Mouse (Mus musculus): Measurements from ENCODE around the gene Grb2. TPM values are rescaled to one million over a fixed set of nuclear protein-coding genes. Genes with fewer than 3 reads are reported as not detected.
A peak's percentile ranks its signal among the peaks of the same experiment; 100 is the strongest.

Gene Grb2
- polyA plus RNA-seq, 1 experiment = 42.4 TPM

DNA sequence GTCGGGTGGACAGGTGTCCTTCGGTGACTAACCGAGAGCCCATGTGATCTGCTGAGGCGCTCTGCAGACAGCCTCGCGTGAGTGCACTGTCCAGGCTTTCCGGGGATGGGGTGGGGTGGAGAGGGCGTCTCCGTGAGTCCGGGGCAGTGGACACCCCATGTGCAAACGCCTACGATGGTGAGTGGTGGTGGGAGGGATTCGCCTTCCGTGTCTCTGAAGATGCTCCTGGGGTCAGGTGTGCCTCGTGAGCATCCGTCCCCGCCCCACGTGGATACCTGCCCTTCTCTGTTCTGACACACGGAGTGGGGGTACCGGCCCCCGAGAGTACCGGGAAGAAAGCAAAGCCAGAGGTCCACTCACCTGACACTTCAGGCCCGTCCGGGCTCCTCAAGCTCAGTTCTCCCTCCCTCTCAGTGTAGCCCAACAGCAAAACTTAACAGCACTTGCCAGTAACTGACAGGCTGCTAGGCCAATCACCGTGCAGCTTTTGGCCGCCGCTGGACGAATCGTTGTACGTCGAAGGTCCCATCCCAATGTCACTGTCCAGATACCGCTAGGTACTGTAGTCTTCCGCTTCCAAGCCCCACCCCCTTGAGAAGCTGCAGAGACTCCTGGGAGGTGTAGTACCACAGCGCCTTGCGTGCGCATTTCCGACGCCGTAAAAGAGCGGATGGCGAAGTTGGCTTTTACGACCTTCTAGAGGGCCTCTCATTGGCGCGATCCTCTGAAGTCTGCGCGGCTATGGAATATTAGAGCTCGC is 80.5 kb downstream of the Grb2 start, which contains the start of gene Slc25a19:
Slc25a19 (minus strand) TSS at position 591 of the 760 bp plus-strand sequence.
- DNase-seq (ENCODE audit: low read depth) = peak; percentile 99

DNA sequence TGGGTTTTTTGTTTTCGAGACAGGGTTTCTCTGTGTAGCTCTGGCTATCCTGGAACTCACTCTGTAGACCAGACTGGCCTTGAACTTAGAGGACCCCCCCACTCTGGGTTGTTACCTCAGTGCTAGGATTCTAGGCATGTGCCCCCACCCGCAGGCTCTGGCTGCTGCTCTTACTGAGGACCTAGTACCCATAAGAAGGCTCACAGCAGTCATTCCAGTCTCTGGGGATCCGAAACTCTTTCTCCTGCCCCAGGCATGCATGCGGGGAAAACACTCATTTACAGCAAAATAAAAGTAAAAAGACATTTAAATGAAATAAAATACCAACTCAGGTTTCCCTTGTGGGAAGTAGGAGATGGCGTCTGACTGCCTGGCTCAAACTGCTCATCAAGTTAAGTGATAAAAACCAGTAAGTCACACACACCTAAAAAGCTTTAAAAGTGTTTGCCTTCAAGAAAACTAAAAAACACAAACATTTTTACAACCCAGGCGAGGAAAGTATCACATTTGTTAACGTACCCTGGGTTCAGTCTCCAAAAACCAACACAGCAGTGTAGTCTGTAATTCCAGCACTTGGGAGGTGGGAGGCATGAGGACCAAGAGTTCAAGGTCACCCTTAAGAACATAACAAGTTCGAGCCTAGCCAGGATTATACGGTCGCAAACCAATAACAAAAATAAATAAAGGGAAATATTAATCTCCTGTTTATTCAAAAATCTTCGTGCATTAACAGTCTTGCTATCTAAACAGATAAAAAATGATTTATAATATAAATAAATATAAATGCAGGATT is 81.4 kb downstream of the Grb2 start:
- DNase-seq (ENCODE audit: low read depth) = no peak

DNA sequence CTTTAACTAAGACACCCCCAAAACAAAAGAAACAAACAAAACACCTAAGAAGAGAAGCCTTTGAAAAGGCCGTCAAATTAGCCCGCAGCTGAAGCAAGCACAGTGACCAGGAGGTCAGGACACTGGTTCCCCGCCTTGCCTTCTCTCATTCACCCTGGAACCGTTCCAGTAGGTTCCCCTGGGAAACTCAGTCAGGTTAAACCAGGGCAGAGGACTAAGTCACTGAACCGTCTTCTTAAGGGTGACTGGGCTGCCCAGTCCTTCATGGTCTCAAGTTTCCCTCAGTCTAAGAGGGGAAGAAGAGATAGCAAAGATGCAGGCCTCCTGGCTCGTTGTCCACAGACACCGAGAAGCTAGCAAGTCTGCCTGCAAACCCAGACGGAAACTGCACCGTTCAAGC is 82.5 kb downstream of the Grb2 start:
- DNase-seq (ENCODE audit: low read depth) = no peak

DNA sequence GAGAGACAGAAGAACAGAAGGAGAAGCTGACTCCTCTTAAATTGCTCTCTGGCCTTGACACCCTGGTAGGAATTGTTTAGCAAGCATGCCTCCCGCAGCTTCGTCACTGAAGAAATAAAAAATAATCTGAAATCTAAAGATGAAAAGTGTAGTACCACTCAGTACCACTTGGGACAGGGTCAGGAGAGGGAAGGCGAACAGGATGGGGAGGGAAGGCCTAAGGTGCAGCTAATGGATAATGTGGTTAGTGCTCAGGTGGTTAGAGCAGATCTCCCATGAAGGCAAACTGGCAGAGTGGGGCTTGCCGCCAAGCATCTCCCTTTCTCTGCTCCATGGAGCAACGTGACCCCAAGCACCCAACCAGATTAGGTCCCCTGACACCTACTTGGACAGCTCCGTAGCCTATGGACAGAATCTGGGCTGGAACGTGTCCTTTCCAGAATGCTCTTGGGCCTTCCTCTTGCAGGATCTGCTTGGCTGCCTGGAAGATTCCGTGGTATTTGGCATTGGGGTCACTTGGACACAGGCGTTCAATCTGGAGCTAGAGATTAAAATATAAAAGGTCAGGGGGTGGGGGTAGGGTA is 84.8 kb downstream of the Grb2 start:
- no peak for DNase-seq (ENCODE audit: low read depth)

DNA sequence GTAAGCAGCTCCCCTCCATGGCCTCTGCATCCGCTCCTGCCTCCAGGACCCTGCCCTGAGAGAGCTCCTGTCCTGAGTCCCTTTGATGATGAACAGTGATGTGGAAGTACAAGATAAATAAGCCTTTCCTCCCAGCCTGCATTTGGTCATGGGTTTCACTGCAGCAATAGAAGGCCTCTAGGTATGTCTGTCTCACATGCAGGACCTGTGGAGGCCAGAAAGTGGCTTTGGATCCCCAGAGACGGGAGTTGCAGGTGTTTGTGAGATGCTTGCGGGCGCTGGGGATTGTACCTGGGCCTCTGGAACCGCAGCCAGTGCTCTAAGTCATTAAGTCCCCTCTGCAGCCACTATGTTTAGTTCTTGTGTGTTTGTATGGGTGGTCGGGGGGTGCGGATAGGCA is 88.4 kb downstream of the Grb2 start:
- no peak for DNase-seq (ENCODE audit: low read depth)

DNA sequence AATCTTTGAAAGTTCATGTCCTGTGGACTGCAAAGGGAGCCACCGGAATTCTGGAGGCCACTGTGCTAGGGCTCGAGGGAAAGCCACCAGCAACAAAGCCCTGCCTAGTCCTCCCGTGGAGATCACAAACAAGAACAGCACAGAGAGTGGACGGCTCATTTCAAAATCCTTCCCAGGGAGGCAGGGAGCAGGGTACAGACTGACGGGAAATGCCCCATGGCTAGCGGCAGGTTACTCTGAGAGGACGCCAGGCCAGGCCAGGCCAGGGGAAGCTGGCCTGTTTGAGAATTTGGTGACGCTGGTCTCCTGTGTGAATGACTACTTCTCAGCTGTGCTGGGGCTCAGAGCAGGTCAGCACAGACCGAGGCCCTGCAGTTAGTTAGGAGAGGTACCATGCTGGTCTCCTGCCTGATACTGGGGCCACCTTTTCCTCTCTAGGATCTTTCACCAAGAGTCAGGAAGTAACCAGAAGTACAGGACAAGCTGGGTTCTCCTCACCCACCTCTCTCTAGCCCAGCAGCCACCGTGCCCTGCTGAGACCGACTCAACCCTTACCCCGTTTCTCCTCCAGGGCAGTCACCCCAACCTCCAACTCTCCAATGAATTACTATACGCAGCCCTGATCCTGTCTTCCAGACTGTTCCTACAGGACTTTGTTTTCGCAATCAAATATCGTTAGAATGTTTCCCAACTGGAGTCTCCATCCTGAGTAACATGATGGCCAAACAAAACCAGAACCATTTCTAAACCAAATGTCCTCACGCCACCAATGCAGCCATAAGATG is 89.5 kb downstream of the Grb2 start:
- DNase-seq (ENCODE audit: low read depth) = no peak

DNA sequence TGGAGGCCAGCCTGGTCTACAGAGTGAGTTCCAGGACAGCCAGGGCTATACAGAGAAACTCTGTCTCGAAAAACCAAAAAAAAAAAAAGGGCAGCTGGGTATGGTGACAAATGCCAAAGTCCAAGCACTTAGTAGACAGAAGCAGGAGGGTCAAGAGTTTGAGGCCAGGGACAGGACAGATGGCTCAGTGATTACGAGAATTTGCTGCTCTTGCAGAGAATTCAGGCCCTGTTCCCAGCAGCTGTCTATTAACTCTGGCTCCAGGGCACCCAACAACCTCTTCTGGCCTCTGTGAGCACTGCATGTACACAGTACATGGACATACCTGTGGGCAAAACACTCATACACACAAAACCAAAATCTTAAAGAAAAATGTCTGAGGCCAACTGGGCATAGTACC is 90.4 kb downstream of the Grb2 start:
- DNase-seq (ENCODE audit: low read depth) = no peak

DNA sequence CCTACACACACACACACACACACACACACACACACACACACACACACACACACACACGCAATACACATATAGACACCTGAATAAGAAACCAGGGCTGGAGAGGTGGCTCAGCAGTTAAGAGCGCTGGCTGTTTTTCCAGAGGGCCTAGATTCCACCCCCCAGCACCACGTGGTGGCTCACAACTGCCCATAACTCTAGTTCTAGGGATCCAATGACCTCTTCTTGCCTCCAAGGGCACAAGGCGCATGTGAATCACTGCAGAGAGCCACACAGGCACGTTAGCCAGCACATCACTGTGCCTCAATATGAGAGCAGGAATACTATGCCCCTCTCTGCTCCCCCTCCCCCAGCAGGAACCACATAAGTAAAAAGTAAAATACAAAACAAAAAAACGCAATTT is 91.5 kb downstream of the Grb2 start:
- DNase-seq (ENCODE audit: low read depth) = no peak

DNA sequence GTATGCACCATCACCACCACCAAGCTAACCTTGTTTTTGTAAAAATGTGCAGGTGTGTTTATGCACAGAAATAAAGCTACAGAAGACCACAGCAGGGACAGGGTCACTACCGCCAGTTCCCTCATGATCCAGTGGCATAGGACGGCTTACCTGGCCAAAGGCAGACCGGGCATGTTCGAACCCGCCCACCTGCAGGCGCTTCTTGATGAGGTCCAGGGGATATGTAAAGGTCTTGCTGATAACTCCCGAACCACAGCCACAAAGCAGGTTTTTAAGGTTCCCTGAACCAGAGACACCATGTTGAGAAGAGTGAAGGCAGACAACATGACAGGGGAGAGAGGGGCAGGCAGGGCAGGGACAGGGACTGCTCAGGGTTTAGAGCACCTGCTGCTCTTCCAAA is 92.0 kb downstream of the Grb2 start:
- DNase-seq (ENCODE audit: low read depth) = no peak

DNA sequence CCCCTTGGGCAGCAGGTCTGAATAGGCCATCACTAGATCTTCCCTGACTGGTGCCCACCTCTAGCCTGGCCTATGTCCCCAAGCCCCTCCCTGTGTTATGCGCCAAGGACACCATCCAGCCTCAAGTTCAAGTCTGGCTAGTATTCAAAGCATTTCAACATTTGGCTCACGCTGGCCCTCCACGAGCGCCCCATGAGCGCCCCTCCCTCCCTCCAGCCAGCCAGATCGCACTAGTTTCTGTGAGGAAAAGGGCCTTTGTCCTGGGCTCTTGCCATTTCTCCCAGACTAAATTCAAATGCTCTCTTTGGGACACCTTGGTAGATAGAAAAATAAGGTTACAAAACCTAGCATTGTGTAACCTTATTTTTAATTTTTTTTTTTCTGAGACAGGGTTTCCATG is 92.5 kb downstream of the Grb2 start:
- DNase-seq (ENCODE audit: low read depth) = no peak

DNA sequence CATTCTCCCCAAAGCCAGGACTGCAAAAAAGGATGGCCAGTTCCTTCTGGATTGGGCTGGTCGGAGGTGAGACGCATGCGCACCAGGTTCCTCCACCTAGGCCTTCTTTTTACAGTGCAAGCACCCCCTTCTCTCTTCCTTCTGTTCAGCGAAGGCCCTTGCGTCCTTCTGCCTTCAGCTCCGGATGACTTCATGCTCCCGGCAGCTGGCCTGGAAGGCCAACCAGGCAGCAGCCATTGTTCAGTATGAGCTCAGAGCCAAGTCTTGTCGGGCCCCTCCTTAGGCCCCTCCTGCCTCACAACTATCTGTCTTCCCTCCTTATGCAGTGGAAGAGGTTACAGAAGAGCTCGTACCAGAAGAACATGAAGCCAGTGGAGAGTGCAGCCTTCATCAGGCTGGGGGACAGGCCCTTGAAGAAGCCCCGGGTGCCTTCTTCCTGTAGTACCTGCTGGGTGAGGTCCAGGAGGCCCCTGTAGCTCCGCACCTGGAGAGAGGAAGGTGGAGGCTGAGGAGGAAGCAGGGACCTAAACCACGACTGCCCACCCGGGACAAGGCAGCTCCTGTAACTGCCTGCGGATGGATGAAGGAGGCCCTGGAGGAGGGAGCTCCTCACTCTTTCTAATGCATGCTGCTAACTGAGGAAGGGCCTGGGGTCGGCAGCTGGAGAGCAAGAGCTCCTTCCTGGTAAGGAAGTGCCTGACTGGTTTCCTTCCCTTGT is 93.1 kb downstream of the Grb2 start:
- DNase-seq (ENCODE audit: low read depth) = no peak

DNA sequence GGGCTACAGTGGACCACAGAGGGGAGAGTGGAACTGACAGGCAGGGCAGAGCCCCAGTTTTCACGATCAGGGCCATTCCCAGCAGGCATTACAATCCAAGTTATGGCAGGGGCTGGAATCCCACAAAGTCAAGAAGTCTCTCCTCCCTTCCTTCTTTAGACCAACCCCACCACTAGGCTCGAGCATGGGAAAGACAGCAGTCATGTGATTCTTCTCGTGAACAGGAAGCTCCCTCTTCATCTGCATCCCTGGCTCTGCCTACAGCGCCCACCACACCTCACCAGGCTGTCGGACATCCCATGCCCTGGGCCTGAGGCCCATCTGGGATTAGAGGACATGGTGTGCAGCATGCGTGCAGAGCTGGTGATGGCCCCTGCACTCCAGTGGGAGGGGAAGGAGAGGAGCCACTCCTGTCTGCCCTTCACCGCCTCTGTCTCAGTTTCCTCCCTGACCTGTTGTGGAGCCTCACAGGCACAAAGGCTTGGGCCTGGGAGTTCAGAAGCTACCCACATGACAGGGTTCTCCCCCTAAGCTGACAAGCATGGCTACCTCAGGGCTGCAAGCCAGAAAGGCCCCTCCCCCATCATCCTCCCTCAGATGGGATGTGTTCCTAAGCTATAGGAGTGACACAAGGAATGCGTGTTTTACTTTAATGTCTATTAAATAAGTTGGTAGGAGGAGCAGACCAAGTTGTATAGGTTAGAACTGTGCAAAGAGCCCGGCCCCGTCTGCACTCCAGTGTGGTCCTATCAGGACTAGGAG is 93.9 kb downstream of the Grb2 start:
- no peak for DNase-seq (ENCODE audit: low read depth)

DNA sequence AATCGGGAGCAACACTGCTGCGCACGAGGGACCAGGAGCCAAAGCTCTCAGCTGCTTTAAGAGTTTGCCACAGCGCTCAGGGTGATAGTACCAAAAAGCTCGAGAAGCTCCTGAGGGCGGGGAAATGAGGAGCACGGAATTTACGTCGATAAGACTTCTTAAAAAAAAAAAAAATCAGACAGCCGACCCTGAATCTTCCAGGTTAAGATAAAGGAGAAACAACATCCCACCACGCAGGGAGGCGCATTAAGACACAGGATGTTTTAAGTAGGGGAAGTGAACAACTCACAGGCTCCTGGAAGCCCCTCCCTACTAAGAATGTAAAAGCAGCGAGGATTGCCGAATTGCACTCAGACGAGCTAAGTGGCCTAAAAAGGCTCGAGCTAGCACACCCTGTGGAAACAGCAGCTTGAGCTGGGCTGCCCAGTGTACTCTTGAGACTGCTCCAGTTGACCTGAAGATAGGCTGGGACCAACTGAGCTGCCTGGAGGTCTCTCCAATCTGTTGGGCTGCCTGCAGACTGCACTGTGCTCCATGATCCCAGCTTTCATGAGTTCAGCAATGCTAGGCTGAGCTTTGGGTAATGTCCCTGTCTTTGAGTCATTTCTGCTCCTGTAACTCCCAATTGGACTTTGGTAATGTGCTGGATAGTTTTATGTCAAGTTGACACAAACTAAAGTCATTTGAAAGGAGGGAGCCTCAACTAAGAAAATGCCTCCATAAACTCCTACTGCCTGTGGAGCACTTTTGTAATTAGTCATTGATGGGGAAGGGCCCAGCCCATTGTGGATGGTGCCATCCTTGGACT is 95.1 kb downstream of the Grb2 start:
- DNase-seq (ENCODE audit: low read depth) = no peak

DNA sequence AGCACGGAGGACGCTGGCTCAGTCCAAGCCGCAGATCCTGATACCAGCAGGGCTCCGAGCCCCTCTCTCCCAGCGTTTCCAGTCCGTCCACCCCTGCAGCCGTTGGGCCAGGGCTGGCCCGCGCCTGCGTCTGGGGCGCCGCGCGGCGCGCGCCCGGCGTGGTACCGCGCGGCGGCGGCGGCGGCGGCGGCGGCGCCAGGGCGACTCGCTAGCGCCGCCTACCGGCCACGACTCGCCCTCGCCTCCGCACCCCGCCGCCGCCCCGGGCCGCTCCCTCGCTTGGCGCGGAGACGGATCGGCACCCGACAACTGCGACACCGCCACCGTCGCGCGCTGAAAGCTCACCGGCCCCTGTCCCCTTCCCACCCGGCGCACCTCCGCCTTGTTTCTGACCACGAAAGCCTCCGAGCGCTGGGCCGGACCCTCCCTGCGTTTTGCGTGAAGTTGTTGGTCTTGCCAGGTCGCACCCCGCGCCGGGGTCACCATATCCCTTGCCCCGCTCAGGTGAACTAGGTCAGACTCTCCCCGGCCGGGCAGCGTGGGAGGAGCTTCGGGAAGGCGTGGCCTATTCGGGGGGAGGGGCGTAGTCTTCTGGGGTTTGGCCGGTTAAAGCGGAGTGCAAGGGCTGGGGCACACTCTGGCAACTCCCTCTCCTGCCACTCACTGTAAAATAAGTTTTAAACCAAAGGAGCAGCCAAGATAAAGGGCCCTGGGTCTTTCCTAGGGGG is 95.8 kb downstream of the Grb2 start, which contains the start of gene Mif4gd:
Mif4gd (minus strand) TSS at position 560 of the 728 bp plus-strand sequence.
- no peak for DNase-seq (ENCODE audit: low read depth)

DNA sequence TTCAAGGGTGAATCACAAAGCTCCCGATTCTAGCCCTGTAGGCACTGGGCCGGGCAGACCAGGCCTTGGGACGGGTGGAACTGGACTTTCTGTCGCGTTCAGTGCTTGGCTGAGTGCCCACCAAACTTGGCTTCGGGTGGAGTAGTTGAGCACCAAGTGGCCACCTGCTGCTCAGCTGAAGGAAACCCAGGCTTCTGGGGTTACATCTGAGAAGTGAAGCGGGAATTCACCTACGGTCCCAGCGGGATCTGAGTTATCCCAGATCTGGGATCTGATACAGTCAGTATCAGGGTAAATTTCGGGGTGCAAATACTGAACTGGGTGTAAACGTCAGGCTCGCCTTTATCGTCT is 96.4 kb downstream of the Grb2 start:
- DNase-seq (ENCODE audit: low read depth) = no peak

DNA sequence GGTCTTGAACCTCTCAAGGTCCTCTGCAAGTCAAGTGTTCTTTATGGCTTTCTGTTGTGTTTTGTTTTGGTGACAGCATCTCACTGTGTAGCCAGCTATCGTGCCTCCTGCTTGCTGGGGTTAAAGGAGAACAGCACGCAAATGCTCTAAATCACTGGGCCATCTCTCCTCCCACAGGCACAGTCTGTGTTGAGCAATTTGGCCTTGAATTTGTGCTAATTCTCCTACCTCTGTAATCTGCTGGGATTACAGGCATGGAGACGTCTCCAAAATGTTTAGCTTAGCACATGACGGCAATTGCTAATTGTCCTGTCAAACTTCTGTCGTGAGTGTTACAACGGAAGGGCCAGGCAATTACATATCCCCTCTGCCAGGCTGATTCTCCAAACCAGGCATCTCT is 97.2 kb downstream of the Grb2 start:
- no peak for DNase-seq (ENCODE audit: low read depth)

DNA sequence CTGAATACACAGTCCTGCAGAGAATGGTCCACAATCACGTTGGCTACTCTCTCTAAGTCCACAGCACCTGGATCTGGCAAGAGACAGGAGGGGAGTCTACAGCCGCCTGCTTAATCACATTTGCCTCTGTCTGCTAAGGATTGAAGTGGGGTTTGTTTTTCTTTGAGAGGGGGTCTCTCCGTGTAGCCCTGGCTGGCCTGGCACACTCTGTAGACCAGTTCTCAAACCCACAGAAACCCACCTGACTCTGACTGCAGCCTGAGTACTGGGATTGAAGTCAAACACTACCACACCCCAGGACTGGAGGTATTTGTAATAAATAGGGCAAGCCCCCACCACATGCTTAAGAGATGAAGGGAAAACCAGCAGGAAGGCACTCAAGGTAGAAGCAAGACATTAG is 98.8 kb downstream of the Grb2 start:
- DNase-seq (ENCODE audit: low read depth) = no peak

DNA sequence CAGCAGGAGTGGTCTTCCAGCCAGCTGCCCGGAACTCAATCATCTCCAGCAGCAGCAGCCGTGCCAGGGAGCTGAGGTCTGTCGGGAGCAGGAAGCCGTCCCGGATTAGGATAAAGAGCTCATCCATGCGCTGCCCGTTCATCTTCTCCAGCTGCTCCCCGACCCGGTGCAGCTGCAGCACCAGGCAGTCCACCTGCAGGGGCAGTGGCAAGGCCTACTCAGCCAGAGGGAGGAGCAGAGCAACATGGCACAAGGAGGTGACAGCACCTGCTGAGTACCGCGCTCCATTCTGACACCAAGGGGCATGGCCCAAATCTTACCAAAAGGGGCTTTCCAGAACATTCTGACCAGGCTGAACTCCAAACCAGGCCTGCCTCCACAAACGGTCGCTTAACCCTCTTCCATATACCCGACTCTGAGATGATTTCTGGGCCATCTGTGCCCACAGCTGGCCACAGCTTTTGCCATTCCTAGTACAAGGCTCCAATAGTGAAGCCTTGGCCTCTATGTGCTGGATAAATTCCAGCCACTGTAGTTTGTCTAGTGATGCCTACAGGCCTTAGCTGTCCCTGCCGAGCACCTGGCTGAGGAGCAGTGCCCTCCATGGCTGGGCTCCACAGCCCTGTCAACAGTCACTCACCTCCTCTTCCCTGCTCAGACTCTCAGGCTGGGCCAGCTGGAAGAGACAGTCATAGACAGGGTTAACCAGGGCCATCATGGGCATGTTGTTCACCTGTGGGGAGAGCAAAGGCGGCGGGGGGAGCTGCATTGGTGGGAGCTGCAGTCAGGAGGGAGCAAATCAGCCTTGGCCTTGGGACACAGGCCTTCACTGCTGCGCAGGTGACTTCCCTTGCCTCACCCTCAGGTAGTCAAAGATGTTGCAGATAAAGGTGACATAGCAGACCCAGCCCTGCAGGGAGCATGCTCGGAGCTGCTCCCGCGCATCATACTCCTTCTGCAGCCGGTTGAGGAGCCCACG is 99.7 kb downstream of the Grb2 start:
- no peak for DNase-seq (ENCODE audit: low read depth)

Measured in gonadal fat pad, adult 2 months (tissue).